Mouse (Mus musculus): ENCODE data around the gene Nol12. TPM values are rescaled to one million over a fixed set of nuclear protein-coding genes. Genes with fewer than 3 reads are reported as not detected.

Nol12 gene
- polyA plus RNA-seq, 1 experiment from 2014 or later = 43.7 TPM

- H3K9ac ChIP-seq (ENCODE audit: low read depth, low read length) = peak within 1 kb of the TSS; percentile 73
- H3K27ac ChIP-seq (ENCODE audit: low read length) = peak within 1 kb of the TSS; percentile 94
- H3K36me3 ChIP-seq (ENCODE audit: control insufficient read depth, insufficient read depth, low read length) = peaks cover 8% of the 10 kb centered on the region; the same call in 1 of the 2 replicates
- peak within 1 kb of the TSS; percentile 88 for H3K4me2 ChIP-seq (ENCODE audit: low read depth, low read length)
- peak within 1 kb of the TSS; percentile 56 for H3K4me3 ChIP-seq (ENCODE audit: low read length)
- H3K9me3 ChIP-seq (ENCODE audit: control insufficient read depth, low read length) = no peaks in the 10 kb centered on the region
- peaks cover 29% of the 10 kb centered on the region for H3K4me1 ChIP-seq (ENCODE audit: control insufficient read depth, insufficient read depth, low read length)
- peak; percentile 80 for ATAC-seq
- no peaks in the 10 kb centered on the region for H3K27me3 ChIP-seq (replicated peaks; ENCODE audit: control insufficient read depth, insufficient read depth, low read length)
- WGBS = 5% methylated on average over 20 of the region's 20 CpGs
Measured at GRCm38 (mm10) chr15:78926021-78926919, 8.5 kb upstream of the Nol12 start, which contains the start of gene Lgals1. Gene Lgals1 (plus strand): TSS chr15:78926725.

- no peak for ATAC-seq
Measured at GRCm38 (mm10) chr15:78927021-78927787, 7.5 kb upstream of the Nol12 start.

GRCm38 (mm10) chr15:78927788-78928457 is 6.8 kb upstream of the Nol12 start:
- Histone ChIP-seq H3K4me3 (ENCODE audit: low read length) (peak overlapping the region; percentile 56), H3K9me3 (ENCODE audit: control insufficient read depth, low read length) (no peaks in the 10 kb centered on the region), H3K36me3 (ENCODE audit: control insufficient read depth, insufficient read depth, low read length) (peaks cover 8% of the 10 kb centered on the region; the same call in 1 of the 2 replicates), H3K4me2 (ENCODE audit: low read depth, low read length) (peak overlapping the region; percentile 88), H3K4me1 (ENCODE audit: control insufficient read depth, insufficient read depth, low read length) (peaks cover 29% of the 10 kb centered on the region), H3K27ac (ENCODE audit: low read length) (peak overlapping the region; percentile 94), H3K9ac (ENCODE audit: low read depth, low read length) (peak overlapping the region; percentile 73), H3K27me3 (replicated peaks; ENCODE audit: control insufficient read depth, insufficient read depth, low read length) (no peaks in the 10 kb centered on the region)
- peak; percentile 47 for ATAC-seq
- WGBS = 1% methylated on average over 28 of the region's 35 CpGs

More at GRCm38 (mm10) chr15:78927021-78927787, 7.5 kb upstream of the Nol12 start:
- no peaks in the 10 kb centered on the region for H3K27me3 ChIP-seq (replicated peaks; ENCODE audit: control insufficient read depth, insufficient read depth, low read length)
- peak overlapping the region; percentile 56 for H3K4me3 ChIP-seq (ENCODE audit: low read length)
- peaks cover 8% of the 10 kb centered on the region; the same call in 1 of the 2 replicates for H3K36me3 ChIP-seq (ENCODE audit: control insufficient read depth, insufficient read depth, low read length)
- 20% methylated on average over 15 of the region's 15 CpGs for WGBS
- peaks cover 29% of the 10 kb centered on the region for H3K4me1 ChIP-seq (ENCODE audit: control insufficient read depth, insufficient read depth, low read length)
- peak overlapping the region; percentile 94 for H3K27ac ChIP-seq (ENCODE audit: low read length)
- no peaks in the 10 kb centered on the region for H3K9me3 ChIP-seq (ENCODE audit: control insufficient read depth, low read length)
- peak overlapping the region; percentile 73 for H3K9ac ChIP-seq (ENCODE audit: low read depth, low read length)
- peak overlapping the region; percentile 88 for H3K4me2 ChIP-seq (ENCODE audit: low read depth, low read length)

- 46% methylated on average over 8 of the region's 8 CpGs for WGBS
- Histone ChIP-seq H3K4me1 (ENCODE audit: control insufficient read depth, insufficient read depth, low read length) (peaks cover 29% of the 10 kb centered on the region), H3K4me3 (ENCODE audit: low read length) (peak overlapping the region; percentile 56), H3K36me3 (ENCODE audit: control insufficient read depth, insufficient read depth, low read length) (peaks cover 8% of the 10 kb centered on the region; the same call in 1 of the 2 replicates), H3K9me3 (ENCODE audit: control insufficient read depth, low read length) (no peaks in the 10 kb centered on the region), H3K27me3 (replicated peaks; ENCODE audit: control insufficient read depth, insufficient read depth, low read length) (no peaks in the 10 kb centered on the region), H3K9ac (ENCODE audit: low read depth, low read length) (peak overlapping the region; percentile 73), H3K4me2 (ENCODE audit: low read depth, low read length) (peak overlapping the region; percentile 88), H3K27ac (ENCODE audit: low read length) (peak overlapping the region; percentile 54)
- no peak for ATAC-seq
Measured at GRCm38 (mm10) chr15:78928539-78928938, 6.2 kb upstream of the Nol12 start.

- Histone ChIP-seq H3K4me3 (ENCODE audit: low read length) (no peak overlapping the region), H3K9ac (ENCODE audit: low read depth, low read length) (no peak overlapping the region), H3K36me3 (ENCODE audit: control insufficient read depth, insufficient read depth, low read length) (peaks cover 8% of the 10 kb centered on the region; the same call in 1 of the 2 replicates), H3K9me3 (ENCODE audit: control insufficient read depth, low read length) (no peaks in the 10 kb centered on the region), H3K4me2 (ENCODE audit: low read depth, low read length) (no peak overlapping the region), H3K4me1 (ENCODE audit: control insufficient read depth, insufficient read depth, low read length) (peaks cover 24% of the 10 kb centered on the region), H3K27ac (ENCODE audit: low read length) (no peak overlapping the region), H3K27me3 (replicated peaks; ENCODE audit: control insufficient read depth, insufficient read depth, low read length) (no peaks in the 10 kb centered on the region)
- no peak for ATAC-seq
- 90% methylated on average over 6 of the region's 6 CpGs for WGBS
Measured at GRCm38 (mm10) chr15:78930192-78930706, 4.5 kb upstream of the Nol12 start.

GRCm38 (mm10) chr15:78930801-78931426 is 3.8 kb upstream of the Nol12 start:
- WGBS = 86% methylated on average over 7 of the region's 7 CpGs
- Histone ChIP-seq H3K4me2 (ENCODE audit: low read depth, low read length) (no peak overlapping the region), H3K4me3 (ENCODE audit: low read length) (no peak overlapping the region), H3K4me1 (ENCODE audit: control insufficient read depth, insufficient read depth, low read length) (peaks cover 22% of the 10 kb centered on the region), H3K27me3 (replicated peaks; ENCODE audit: control insufficient read depth, insufficient read depth, low read length) (no peaks in the 10 kb centered on the region), H3K27ac (ENCODE audit: low read length) (peak overlapping the region; percentile 6; the same call in 1 of the 2 replicates), H3K9me3 (ENCODE audit: control insufficient read depth, low read length) (no peaks in the 10 kb centered on the region), H3K36me3 (ENCODE audit: control insufficient read depth, insufficient read depth, low read length) (peaks cover 8% of the 10 kb centered on the region; the same call in 1 of the 2 replicates), H3K9ac (ENCODE audit: low read depth, low read length) (no peak overlapping the region)
- ATAC-seq = no peak

- H3K4me3 ChIP-seq (ENCODE audit: low read length) = no peak overlapping the region
- no peaks in the 10 kb centered on the region for H3K9me3 ChIP-seq (ENCODE audit: control insufficient read depth, low read length)
- H3K27ac ChIP-seq (ENCODE audit: low read length) = no peak overlapping the region
- H3K4me2 ChIP-seq (ENCODE audit: low read depth, low read length) = no peak overlapping the region
- peaks cover 24% of the 10 kb centered on the region for H3K4me1 ChIP-seq (ENCODE audit: control insufficient read depth, insufficient read depth, low read length)
- peaks cover 8% of the 10 kb centered on the region; the same call in 1 of the 2 replicates for H3K36me3 ChIP-seq (ENCODE audit: control insufficient read depth, insufficient read depth, low read length)
- ATAC-seq = no peak
- WGBS = 17% methylated on average over 3 of the region's 3 CpGs
- H3K9ac ChIP-seq (ENCODE audit: low read depth, low read length) = no peak overlapping the region
- no peaks in the 10 kb centered on the region for H3K27me3 ChIP-seq (replicated peaks; ENCODE audit: control insufficient read depth, insufficient read depth, low read length)
Measured at GRCm38 (mm10) chr15:78931577-78931976, 3.2 kb upstream of the Nol12 start.

GRCm38 (mm10) chr15:78936403-78936802 is 1.7 kb downstream of the Nol12 start:
- peaks cover 23% of the 10 kb centered on the region for H3K36me3 ChIP-seq (ENCODE audit: control insufficient read depth, insufficient read depth, low read length)
- 90% methylated on average over 12 of the region's 12 CpGs for WGBS

More at GRCm38 (mm10) chr15:78936403-78936802, 1.7 kb downstream of the Nol12 start:
- Histone ChIP-seq H3K27me3 (replicated peaks; ENCODE audit: control insufficient read depth, insufficient read depth, low read length) (no peaks in the 10 kb centered on the region), H3K4me2 (ENCODE audit: low read depth, low read length) (no peak overlapping the region), H3K9ac (ENCODE audit: low read depth, low read length) (no peak overlapping the region), H3K4me1 (ENCODE audit: control insufficient read depth, insufficient read depth, low read length) (peaks cover 10% of the 10 kb centered on the region), H3K27ac (ENCODE audit: low read length) (no peak overlapping the region), H3K4me3 (ENCODE audit: low read length) (no peak overlapping the region), H3K9me3 (ENCODE audit: control insufficient read depth, low read length) (no peaks in the 10 kb centered on the region)
- ATAC-seq = no peak

Data from intestine, embryonic 16.5 days (tissue).